Mouse (Mus musculus): ENCODE measurements at regions not wholly inside any gene's neighbourhood (a gene's known extent, or its start where the extent isn't known, plus 50 kb on each side); places are given as distances from the start of the nearest gene placed in this dataset.

- DNase-seq, result no peak
Observed at GRCm38 (mm10) chr12:25220780-25221106, 123.8 kb upstream of the Id2 start.

- DNase-seq, result no peak
Observed at GRCm38 (mm10) chr12:25220096-25220779, 123.3 kb upstream of the Id2 start.

- DNase-seq, result no peak
Observed at GRCm38 (mm10) chr12:25219546-25219945, 122.6 kb upstream of the Id2 start.

GRCm38 (mm10) chr12:25216792-25217516 is 120.0 kb upstream of the Id2 start:
- peak in 1 of 2 experiments; percentile 29 for DNase-seq

GRCm38 (mm10) chr12:25215266-25215665 is 118.3 kb upstream of the Id2 start:
- DNase-seq, result no peak

- DNase-seq, result peak in 1 of 2 experiments; percentile 31
Observed at GRCm38 (mm10) chr12:25213782-25214478, 117.0 kb upstream of the Id2 start.

GRCm38 (mm10) chr12:25211331-25211730 is 114.4 kb upstream of the Id2 start:
- DNase-seq, result no peak

- no peak for DNase-seq
Observed at GRCm38 (mm10) chr12:25210597-25210996, 113.7 kb upstream of the Id2 start.

- no peak for DNase-seq
Observed at GRCm38 (mm10) chr12:25209333-25209728, 112.4 kb upstream of the Id2 start.

- peak; percentile 19 to 64 for DNase-seq
Observed at GRCm38 (mm10) chr12:25208670-25209332, 111.9 kb upstream of the Id2 start.

GRCm38 (mm10) chr12:25203371-25204067 is 106.6 kb upstream of the Id2 start:
- no peak for DNase-seq

GRCm38 (mm10) chr12:25200161-25200560 is 103.2 kb upstream of the Id2 start:
- DNase-seq, result no peak

- DNase-seq, result no peak
Observed at GRCm38 (mm10) chr12:25197757-25198156, 100.8 kb upstream of the Id2 start.

- DNase-seq, result no peak
Observed at GRCm38 (mm10) chr12:25196022-25196421, 99.1 kb upstream of the Id2 start.

- no peak for DNase-seq
Observed at GRCm38 (mm10) chr12:25192216-25192615, 95.3 kb upstream of the Id2 start.

- peak; percentile 50 to 78 for DNase-seq
Observed at GRCm38 (mm10) chr12:25190360-25190759, 93.4 kb upstream of the Id2 start.

- DNase-seq, result peak; percentile 57 to 62
Observed at GRCm38 (mm10) chr12:25189174-25189761, 92.3 kb upstream of the Id2 start.

GRCm38 (mm10) chr12:25188556-25188955 is 91.6 kb upstream of the Id2 start:
- no peak for DNase-seq

- no peak for DNase-seq
Observed at GRCm38 (mm10) chr12:25187216-25187615, 90.3 kb upstream of the Id2 start.

- no peak for DNase-seq
Observed at GRCm38 (mm10) chr12:25182680-25183079, 85.7 kb upstream of the Id2 start.

- DNase-seq, result no peak
Observed at GRCm38 (mm10) chr12:25181317-25181716, 84.4 kb upstream of the Id2 start.

- DNase-seq, result no peak
Observed at GRCm38 (mm10) chr12:25180861-25181260, 83.9 kb upstream of the Id2 start.

Measured in heart, adult 18-20 months (tissue).